Mouse (Mus musculus) spleen, adult 2 months (tissue): ENCODE data around the gene Cldnd2.

Experiments used
- CTCF ChIP-seq: fragments of 200-500 bp; IDR thresholded peaks from 2 replicates; pipeline ENCODE4 v1.5.1; 2011; ENCODE audit warnings: mild to moderate bottlenecking, inconsistent platforms; ENCODE audit not compliant: insufficient read depth, insufficient read length, insufficient replicate concordance; ENCODE audit errors: extremely low read depth
- POLR2A ChIP-seq: fragments of 200-500 bp; IDR thresholded peaks from 2 replicates; pipeline ENCODE4 v1.6.1; 2011; ENCODE audit warnings: low read depth, low read length, inconsistent platforms

- TF ChIP-seq POLR2A (no peak), CTCF (no peak)
Measured at GRCm38 (mm10) chr7:43392349-43393121, 48.0 kb upstream of the Cldnd2 start.
